Mouse (Mus musculus): ENCODE results near the gene C1rb. TPM values are rescaled to one million over a fixed set of nuclear protein-coding genes. Genes with fewer than 3 reads are reported as not detected.
"Not testable (repeated sequence)": the region's sequence is repeated elsewhere in the genome, so short reads cannot be mapped to it uniquely, and the experiment has no call there.

C1rb gene
- total RNA-seq, 2 experiments from 2014 or later, result 0.16 TPM; not detected in 1

DNA sequence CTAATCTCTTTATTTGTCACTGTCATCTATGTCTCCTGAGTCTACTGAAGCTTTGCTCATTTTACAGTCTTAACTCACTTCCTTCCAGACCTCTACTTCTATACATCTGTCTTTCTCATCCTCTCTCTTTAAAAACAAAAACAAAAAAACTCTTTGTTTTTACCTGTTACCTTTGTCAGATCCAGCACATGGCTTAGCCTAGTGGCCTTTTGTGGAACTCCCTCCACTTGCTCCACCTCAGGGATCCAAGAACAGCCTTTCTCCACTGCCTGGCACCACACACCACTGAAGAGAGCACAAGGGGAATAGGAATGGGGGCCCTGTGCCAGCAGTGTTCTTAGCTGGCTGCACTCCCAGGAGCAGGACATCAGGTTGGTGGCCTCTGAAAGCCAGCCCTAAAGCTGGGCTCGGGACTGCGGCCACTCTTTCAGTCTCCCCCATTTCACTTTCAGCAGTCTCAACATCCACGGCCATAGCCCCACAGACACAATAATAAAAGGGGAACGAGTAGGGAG is 22.1 kb downstream of the C1rb start:
- DNase-seq (ENCODE audit: low spot score in 2 of 2), result no peak

DNA sequence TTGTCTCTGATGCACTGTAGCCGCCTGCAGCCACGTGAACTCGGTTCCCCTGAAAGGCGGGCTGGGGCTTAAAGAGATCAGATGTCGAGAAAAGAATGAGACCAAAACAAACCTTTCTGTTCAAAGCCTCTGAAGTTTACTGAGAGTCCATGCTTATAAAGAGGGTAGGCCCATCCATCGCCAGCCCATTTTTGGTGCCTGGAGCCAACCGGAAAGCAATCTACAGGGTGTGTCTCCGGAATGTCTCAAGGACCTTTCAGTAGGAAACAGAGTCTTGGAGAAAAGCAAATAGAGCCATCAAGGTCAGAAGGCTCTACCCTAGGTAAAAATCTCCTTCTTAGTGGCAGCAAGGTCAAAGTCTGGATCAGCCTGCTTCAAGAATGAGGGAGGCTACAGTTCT is 23.0 kb downstream of the C1rb start:
- DNase-seq (ENCODE audit: low spot score in 2 of 2), result no peak

DNA sequence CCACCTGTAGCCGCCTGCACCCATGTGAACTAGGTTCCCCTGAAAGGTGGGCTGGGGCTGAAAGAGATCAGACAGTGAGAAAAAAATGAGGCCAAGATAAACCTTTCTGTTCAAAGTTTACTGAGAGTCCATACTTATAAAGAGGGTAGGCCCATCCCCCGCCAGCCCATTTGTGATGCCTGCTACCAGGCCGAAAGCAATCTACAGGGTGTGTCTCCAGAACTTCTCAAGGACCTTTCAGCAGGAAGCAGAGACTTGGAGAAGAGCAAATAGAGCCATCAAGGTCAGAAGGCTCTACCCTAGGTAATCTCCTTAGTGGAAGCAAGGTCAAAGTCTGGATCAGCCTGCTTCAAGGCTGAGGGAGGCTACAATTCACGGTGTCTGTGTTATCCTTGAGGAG is 31.9 kb downstream of the C1rb start:
- DNase-seq (ENCODE audit: low spot score in 2 of 2), result no peak

DNA sequence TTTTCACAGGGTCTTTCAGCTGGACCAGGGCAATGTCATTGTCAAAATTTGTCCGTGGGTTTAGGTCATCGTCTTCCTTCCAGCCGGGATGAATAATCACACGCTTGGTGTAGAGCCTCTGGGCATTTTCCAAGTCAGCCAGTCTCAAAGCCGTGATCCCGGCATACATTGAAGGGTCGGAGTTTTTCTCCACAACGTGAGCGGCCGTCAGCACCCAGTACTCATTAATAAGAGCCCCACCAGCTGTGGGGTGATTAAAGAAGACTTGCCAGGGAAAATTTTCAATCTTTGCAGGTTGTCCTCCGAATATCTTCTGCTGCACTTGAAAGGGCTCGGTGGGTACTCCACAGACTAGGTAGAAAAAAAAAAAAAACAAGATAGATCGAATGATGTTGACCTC is 55.5 kb downstream of the C1rb start:
- DNase-seq (ENCODE audit: low spot score in 2 of 2), result no peak

DNA sequence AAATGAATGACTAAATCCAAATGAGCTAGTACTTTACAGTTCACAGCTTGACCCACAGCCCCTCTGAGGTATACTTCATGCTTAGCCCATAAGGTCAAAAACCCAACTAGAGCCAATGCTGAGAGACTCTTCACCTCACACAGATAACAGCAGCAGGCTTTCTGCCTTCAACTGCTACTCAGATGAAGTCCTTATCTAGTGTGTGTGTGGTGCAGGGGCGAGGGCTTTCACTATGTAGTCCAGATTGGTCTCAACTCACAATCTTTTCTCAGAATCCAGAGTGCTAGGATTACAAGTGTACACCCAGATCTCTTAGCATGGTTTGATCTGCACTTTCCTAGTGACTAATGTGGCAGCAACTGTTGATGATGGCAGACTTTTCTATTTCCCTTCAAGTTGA is 56.1 kb downstream of the C1rb start:
- not testable (repeated sequence) for DNase-seq (ENCODE audit: low spot score in 2 of 2)

DNA sequence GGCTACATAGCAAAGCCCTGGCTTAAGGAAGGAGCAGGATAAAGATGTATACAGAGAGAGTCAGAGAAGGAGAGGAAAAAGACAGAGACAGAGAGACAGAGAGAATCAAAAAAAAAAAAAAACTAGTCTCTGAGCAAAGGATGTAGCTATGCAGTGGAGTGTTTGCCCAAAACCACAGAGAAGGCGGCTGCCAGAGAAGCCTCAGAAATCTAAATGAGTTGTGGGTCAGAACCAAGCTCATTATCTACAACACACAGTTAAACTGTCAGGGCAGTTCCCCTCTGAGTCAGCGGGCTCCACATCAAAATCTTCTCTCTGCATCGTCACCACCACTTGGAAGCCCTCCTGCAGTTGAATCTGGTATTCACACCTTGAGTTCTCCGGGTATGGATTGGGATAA is 60.7 kb downstream of the C1rb start:
- no peak for DNase-seq (ENCODE audit: low spot score in 2 of 2)

Other genes with a start within 250 kb of the C1rb start
- gene Pex5, start 155.2 kb upstream of the C1rb start, total RNA-seq (2021), result 10 to 100 TPM; 70.2 to 81.5 TPM
- 100 to 1,000 TPM; 272 to 280 TPM for gene Clstn3, start 105.5 kb upstream of the C1rb start, total RNA-seq (2021)
- gene C1rl, start 77.2 kb upstream of the C1rb start, total RNA-seq (2021), result under 1 TPM; 0.25 to 0.34 TPM
- under 1 TPM; 0.30 to 0.47 TPM for gene C1ra, start 57.9 kb upstream of the C1rb start, total RNA-seq (2021)
- gene C1s1, start 27.9 kb upstream of the C1rb start, total RNA-seq (2021), result 1 to 10 TPM; 1.2 to 1.3 TPM
- gene C1s2, start 65.8 kb downstream of the C1rb start, total RNA-seq (2021), result under 1 TPM; 0.57 to 0.62 TPM
- 10 to 100 TPM; 43.5 to 44.0 TPM for gene Lpcat3, start 92.7 kb downstream of the C1rb start, total RNA-seq (2021)
- 10 to 100 TPM; 49.4 to 53.8 TPM for gene Emg1, start 141.9 kb downstream of the C1rb start, total RNA-seq (2021)
- 100 to 1,000 TPM; 159 to 164 TPM for gene Phb2, start 142.0 kb downstream of the C1rb start, total RNA-seq (2021)
- 1 to 10 TPM; 4.3 to 5.3 TPM for gene Ptpn6, start 168.4 kb downstream of the C1rb start, total RNA-seq (2021)
- 100 to 1,000 TPM; 329 to 345 TPM for gene Grcc10, start 171.1 kb downstream of the C1rb start, total RNA-seq (2021)
- not detected for gene Gm45234, start 185.7 kb downstream of the C1rb start, total RNA-seq (2021)
- 100 to 1,000 TPM; 138 to 150 TPM for gene Atn1, start 186.2 kb downstream of the C1rb start, total RNA-seq (2021)
- gene Eno2, start 199.4 kb downstream of the C1rb start, total RNA-seq (2021), result 100 to 1,000 TPM; 476 to 480 TPM
- gene Lrrc23, start 209.4 kb downstream of the C1rb start, total RNA-seq (2021), result 1 to 10 TPM; 1.8 to 3.6 TPM
- 1 to 10 TPM; 3.3 to 5.0 TPM for gene Spsb2, start 238.4 kb downstream of the C1rb start, total RNA-seq (2021)
- 100 to 1,000 TPM; 466 to 472 TPM for gene Tpi1, start 244.0 kb downstream of the C1rb start, total RNA-seq (2021)

All from layer of hippocampus, postnatal 10 days (tissue).